21 mouse cellular contexts compared by ENCODE assay signal in the genomic region with DNA sequence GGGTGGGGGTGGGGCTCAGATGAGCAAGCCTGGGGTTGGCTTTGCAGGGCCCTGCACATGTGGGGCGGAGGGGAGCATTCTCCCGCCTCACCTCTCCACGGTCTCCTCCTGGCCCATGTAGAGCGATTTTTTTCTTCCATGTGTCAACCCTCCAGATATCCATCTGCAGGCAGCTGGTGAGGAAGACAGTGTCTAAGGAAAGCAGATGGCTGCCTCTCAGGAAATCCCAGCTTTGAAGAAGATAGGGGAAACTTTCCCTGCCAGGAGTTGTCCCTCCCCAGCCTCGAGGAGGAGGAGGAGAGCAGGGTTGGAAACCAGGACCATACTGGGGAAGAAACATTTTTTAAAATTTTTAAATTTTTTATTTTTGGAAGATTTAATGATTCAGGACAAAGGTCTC. TPM values are rescaled to one million over a fixed set of nuclear protein-coding genes. Genes with fewer than 3 reads are reported as not detected.
DNase-seq lines count a peak whose midpoint lies in the region; ATAC-seq and TF ChIP-seq lines count a peak whose summit lies in the region.
"Had no signal": no experiment of that assay in that cellular context is flagged by ENCODE, and none has a peak within 500 bp of the region (broad histone marks: within the 10 kb centered on the region; RNA-seq: fewer than 3 reads in every experiment).

No protein-coding gene starts in this region.

- H3K27me3 ChIP-seq in stomach, embryonic 16.5 days (ENCODE audit: control insufficient read depth, insufficient read depth, low read length) = no peaks in the 10 kb centered on the region
- H3K27me3 ChIP-seq in stomach, postnatal 0 days (ENCODE audit: control insufficient read depth, insufficient read depth, low read length) = no peaks in the 10 kb centered on the region
- H3K27me3 ChIP-seq: embryonic facial prominence, embryonic 12.5 days; heart, embryonic 13.5 days; hindbrain, embryonic 12.5 days had no signal

- TF ChIP-seq CTCF in stomach, postnatal 0 days (IDR thresholded peaks at IDR 0.05; ENCODE audit: low read depth) = no peak

- no peak for DNase-seq in frontal cortex, postnatal 10 days (ENCODE audit: low spot score in 2 of 2)
- DNase-seq in layer of hippocampus, adult 9-11 months = peak; percentile 38
- no peak for DNase-seq in layer of hippocampus, postnatal 14 days (ENCODE audit: low spot score in 2 of 2)
- no peak for DNase-seq in stomach, postnatal 0 days (ENCODE audit: low spot score)
- DNase-seq in telencephalon, adult 2 months (ENCODE audit: low read depth, low spot score) = peak; percentile 49
- DNase-seq in heart, postnatal 14 days = no peak
- DNase-seq: adrenal gland, adult 8-10 months; adrenal gland, postnatal 36 days; cerebellum, adult 11-12 months; cerebellum, adult 9-10 months; cerebellum, postnatal 25 days; gastrocnemius, postnatal 36 days; heart, adult 11 months; heart, postnatal 4 days had no signal

- no peaks in the 10 kb centered on the region for H3K36me3 ChIP-seq in stomach, embryonic 16.5 days (ENCODE audit: control insufficient read depth, insufficient read depth, low read length)
- no peaks in the 10 kb centered on the region for H3K36me3 ChIP-seq in stomach, postnatal 0 days (ENCODE audit: control insufficient read depth, insufficient read depth, low read length)
- H3K36me3 ChIP-seq: embryonic facial prominence, embryonic 12.5 days; G1E; heart, embryonic 13.5 days; hindbrain, embryonic 12.5 days had no signal

- 52% methylated on average over 5 of the region's 5 CpGs for WGBS in stomach, embryonic 16.5 days
- WGBS in stomach, postnatal 0 days = 42% methylated on average over 5 of the region's 5 CpGs

- no peaks in the 10 kb centered on the region for H3K9me3 ChIP-seq in stomach, embryonic 16.5 days (replicated peaks; ENCODE audit: control insufficient read depth, low read length)
- no peaks in the 10 kb centered on the region for H3K9me3 ChIP-seq in stomach, postnatal 0 days (ENCODE audit: control insufficient read depth, low read length)
- H3K9me3 ChIP-seq: embryonic facial prominence, embryonic 12.5 days; G1E; heart, embryonic 13.5 days; hindbrain, embryonic 12.5 days had no signal

- intact Hi-C loops in heart, postnatal 14 days (cut with DNase I) = no loop called here

- no peak overlapping the region for H3K4me3 ChIP-seq in stomach, embryonic 16.5 days (replicated peaks; ENCODE audit: low read length)
- H3K4me3 ChIP-seq in stomach, postnatal 0 days (ENCODE audit: low read depth, low read length) = no peak overlapping the region
- H3K4me3 ChIP-seq: embryonic facial prominence, embryonic 12.5 days; heart, embryonic 13.5 days; hindbrain, embryonic 12.5 days had no signal

- H3K9ac ChIP-seq in stomach, embryonic 16.5 days (ENCODE audit: low read length) = no peak overlapping the region
- H3K9ac ChIP-seq in stomach, postnatal 0 days (ENCODE audit: low read length) = no peak overlapping the region
- H3K9ac ChIP-seq: embryonic facial prominence, embryonic 12.5 days; heart, embryonic 13.5 days; hindbrain, embryonic 12.5 days had no signal

- 0 out of 2 replicates have a peak overlapping the region, but pooled peaks have one; percentile 46 for H3K27ac ChIP-seq in stomach, embryonic 16.5 days (ENCODE audit: low read length)
- no peak overlapping the region for H3K27ac ChIP-seq in stomach, postnatal 0 days (replicated peaks)
- H3K27ac ChIP-seq: embryonic facial prominence, embryonic 12.5 days; heart, embryonic 13.5 days; hindbrain, embryonic 12.5 days had no signal

- ATAC-seq in frontal cortex, adult (ENCODE audit: low TSS enrichment) = peak; percentile 47; the same call in 1 of the 2 replicates
- no peak for ATAC-seq in stomach, embryonic 16.5 days (ENCODE audit: insufficient read depth, low FRiP score)
- ATAC-seq in stomach, postnatal 0 days (ENCODE audit: low FRiP score, low TSS enrichment) = no peak
- ATAC-seq: hindbrain, embryonic 16.5 days had no signal

- peaks cover 4% of the 10 kb centered on the region; the same call in 1 of the 2 replicates for H3K4me1 ChIP-seq in stomach, embryonic 16.5 days (ENCODE audit: control insufficient read depth, insufficient read depth, low read length)
- peaks cover 6% of the 10 kb centered on the region; the same call in 1 of the 2 replicates for H3K4me1 ChIP-seq in stomach, postnatal 0 days (replicated peaks; ENCODE audit: control insufficient read depth, insufficient read depth)
- H3K4me1 ChIP-seq: hindbrain, embryonic 12.5 days had no signal

- H3K4me2 ChIP-seq in stomach, embryonic 16.5 days (ENCODE audit: low read depth, low read length) = no peak overlapping the region
- no peak overlapping the region for H3K4me2 ChIP-seq in stomach, postnatal 0 days (replicated peaks; ENCODE audit: low read depth)
- H3K4me2 ChIP-seq: embryonic facial prominence, embryonic 12.5 days; heart, embryonic 13.5 days; hindbrain, embryonic 12.5 days had no signal

- TF ChIP-seq EP300 in stomach, postnatal 0 days (optimal IDR thresholded peaks at IDR 0.05) = no peak

RNA-seq across cellular contexts. Expression of a gene that starts 10.4 kb away (rescaled TPM):
- 1 to 10 TPM; 5.9 to 6.1 TPM for total RNA-seq in layer of hippocampus, postnatal 14 days (2021)
- polyA plus RNA-seq in stomach, embryonic 16.5 days (2015; fragmentation: Nextera tagmentation; extraction: Ambion mirVana) = 146 and 158 TPM in 2 replicates
- polyA plus RNA-seq in stomach, postnatal 0 days (2015; fragmentation: Nextera tagmentation; extraction: Ambion mirVana) = 68.7 and 69.2 TPM in 2 replicates
- total RNA-seq in heart, postnatal 14 days (2021) = 100 to 1,000 TPM; 100 to 109 TPM

Comparison
In these comparisons a context has a peak if more than half of its experiments do, and no peak if none do; other contexts are left out.
1. DNase-seq: peak in layer of hippocampus, adult 9-11 months (single experiment) and telencephalon, adult 2 months (single experiment); none in frontal cortex, postnatal 10 days (0 of 2), layer of hippocampus, postnatal 14 days (0 of 2), stomach, postnatal 0 days (single experiment) and heart, postnatal 14 days (0 of 2).
2. RNA of a gene that starts 10.4 kb away (total RNA-seq): 100 to 109 TPM in heart, postnatal 14 days; 5.9 to 6.1 TPM in layer of hippocampus, postnatal 14 days; every median in the first group is over 10 times any median in the second.